Mouse (Mus musculus) Muller cell, postnatal 12 days (primary cell): ENCODE measurements around the gene Zbtb49.

Source experiments
- DNase-seq: peaks from one replicate; pipeline ENCODE4 v3.0.0-alpha.2; 2015; ENCODE audit errors: inconsistent ontology term

Zbtb49 gene

DNA sequence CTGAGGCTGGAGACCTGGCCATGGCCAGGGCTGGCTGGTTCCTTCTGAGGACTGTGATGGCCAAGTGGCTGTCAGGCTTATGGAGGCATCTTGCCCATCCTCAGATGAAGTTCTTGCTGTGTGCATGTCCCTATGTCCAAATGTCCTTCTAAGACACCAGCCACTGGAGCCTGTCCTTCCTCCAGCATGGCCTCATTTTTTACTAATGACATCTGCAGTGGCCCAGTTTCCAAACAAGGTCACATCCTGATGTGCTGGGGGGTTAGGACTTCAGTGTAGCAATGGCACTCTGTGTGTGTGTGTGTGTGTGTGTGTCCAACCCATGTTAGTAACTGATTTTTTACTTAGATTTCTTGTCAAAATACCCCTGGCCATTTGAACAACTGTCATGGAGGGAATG lies 24.3 kb downstream of the Zbtb49 start:
- no peak for DNase-seq

DNA sequence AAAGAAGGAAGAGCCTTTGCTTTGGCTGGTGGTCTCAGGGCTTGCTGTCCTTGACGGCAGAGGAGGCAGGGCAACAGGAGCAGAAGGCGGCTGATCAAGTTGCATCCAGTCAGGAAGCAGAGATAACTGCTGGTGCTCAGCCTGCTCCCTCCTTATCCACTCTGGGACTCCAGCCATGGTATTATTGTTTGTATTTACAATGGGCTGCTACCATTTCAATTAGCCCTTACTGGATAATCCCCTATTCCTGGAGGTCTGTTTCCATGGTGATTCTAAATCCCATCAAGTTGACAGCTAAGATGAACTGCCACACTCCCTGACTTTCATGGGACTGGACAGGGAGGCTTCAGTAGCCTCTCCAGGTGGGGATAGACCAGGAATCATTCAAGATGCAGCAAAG lies 25.3 kb downstream of the Zbtb49 start:
- no peak for DNase-seq

DNA sequence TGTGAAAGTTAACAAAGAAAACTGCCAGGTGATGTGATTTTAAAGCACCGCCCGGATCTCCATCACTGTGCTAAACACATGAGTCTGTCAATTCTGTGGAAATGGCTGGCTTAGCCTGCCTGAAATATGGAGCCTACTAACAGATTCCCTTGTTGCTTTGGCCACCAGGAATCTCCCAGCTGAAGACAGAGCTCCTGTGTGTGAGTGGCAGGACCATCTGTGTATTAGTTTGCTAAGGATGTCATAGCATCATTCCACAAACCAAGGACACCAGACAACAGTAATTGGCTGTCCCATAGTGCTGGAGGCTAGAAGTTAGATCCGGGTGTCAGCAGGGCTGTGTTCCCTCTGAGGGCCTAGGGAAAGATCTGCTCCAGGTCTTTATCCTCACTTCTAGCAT lies 29.4 kb downstream of the Zbtb49 start:
- DNase-seq: no peak

DNA sequence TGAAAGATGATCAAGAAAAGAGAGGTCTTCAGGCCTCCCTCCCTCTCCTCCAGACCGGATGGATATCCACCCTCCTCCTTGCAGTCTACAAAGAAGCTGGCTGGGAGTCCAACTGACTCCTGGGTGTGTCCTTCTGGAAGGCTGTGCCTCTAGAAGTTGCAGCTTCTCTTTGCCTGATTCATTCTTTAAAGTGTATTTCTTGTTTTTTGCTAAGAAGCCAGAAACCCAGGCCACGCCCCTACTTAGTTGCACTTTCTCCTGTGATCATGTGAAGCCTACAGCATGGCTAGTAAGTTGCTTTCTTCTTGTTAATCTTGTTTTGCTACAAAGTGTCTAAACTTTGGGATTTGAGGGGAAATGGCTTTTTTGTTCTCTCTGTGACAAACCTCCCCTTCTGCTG lies 33.3 kb downstream of the Zbtb49 start:
- no peak for DNase-seq

DNA sequence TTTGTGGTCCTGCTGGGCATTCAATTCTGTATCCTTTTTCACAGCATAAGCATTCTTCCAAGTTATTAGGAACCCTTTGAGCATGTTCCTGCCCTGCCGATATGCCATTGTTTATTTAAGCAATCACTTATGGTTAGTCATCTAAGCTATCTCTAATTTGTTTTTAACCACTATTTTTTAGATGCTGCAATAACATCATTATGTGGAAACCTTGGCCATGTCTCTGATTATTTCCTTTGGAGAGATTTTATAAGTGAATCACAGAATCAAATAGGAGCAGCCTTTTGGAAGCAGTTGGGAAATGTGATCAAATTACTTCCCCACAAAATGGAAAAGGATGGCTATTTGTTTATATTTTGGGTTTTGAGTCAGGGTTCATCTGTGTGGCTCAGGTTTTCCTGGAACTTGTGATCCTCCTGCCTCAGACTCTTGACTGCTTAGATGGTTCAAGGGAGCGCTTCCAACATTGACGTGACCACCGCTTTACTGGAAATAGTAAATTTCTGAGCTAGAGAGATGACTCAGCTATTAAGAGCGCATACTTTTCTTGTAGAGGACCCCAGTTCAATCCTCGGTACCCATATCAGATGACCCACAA lies 35.5 kb downstream of the Zbtb49 start:
- DNase-seq: peak; percentile 68

DNA sequence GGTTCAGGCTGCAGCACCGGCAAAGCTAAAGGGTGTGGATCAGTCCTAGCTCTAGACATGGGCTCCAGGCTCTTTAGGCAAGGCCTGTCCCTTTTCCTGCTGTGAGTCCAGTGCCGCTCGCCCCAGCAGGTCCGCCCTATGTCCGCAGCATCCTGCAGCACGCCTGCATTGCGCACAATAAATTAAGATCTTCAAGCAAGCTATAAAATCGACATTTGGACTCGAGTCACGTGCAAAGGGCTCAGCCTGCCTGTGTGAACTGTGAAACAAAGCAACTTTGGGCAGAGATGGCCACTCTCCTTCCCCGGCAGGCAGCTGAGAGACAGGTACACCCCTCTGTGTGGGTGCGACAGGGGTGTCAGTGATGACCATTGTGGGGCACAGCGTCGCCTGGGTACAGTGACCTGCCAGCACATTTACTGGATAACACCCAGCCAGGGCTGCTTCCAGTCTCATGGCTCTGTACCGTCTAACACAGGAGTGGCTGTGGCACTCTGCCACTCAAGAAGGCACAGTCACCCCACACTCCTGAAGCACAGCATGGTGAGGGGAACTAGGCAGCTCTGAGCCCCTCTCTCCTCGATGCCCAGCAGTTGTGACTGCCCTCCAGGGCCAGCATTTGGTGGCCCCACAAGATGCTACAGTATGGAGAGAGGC lies 45.9 kb downstream of the Zbtb49 start:
- DNase-seq: no peak

DNA sequence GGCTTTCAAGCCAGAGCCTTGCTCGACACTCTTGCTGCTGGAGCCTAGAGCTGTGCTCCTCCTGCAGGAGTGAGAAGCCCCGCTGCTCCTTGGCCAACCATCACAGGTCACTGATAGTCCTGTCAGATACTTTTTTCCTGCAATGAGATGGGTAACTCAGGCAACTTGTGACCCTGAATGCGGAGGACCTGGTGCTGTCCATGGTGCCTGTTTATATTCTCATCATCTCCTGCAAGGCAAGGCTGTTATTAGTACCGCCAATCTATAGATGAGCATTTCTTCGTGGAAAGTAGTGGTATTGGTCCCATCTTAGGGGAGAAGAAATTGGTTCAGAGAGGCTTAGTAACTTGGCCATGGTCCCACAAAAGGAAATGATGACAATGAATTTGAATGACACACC lies 46.5 kb downstream of the Zbtb49 start:
- DNase-seq: peak; percentile 11

DNA sequence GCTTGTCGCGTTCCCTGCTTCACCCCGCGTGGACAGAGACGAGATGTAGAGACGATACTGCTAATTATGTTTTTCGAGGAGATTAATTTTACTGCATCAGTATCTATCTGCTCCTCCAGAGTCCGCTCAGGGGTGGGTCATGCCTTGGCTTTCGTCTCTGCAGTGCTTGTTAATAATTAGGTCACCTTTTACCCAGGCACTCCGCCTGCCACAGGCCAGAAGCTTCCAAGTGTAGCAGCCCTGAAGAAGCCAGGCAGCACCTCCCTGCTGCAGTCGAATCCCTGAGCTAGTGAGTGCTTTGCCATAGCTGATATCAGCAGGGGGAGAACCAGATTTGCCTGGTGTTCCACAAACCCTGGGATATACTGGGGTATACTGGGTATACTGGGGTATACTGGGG lies 51.8 kb downstream of the Zbtb49 start:
- no peak for DNase-seq

DNA sequence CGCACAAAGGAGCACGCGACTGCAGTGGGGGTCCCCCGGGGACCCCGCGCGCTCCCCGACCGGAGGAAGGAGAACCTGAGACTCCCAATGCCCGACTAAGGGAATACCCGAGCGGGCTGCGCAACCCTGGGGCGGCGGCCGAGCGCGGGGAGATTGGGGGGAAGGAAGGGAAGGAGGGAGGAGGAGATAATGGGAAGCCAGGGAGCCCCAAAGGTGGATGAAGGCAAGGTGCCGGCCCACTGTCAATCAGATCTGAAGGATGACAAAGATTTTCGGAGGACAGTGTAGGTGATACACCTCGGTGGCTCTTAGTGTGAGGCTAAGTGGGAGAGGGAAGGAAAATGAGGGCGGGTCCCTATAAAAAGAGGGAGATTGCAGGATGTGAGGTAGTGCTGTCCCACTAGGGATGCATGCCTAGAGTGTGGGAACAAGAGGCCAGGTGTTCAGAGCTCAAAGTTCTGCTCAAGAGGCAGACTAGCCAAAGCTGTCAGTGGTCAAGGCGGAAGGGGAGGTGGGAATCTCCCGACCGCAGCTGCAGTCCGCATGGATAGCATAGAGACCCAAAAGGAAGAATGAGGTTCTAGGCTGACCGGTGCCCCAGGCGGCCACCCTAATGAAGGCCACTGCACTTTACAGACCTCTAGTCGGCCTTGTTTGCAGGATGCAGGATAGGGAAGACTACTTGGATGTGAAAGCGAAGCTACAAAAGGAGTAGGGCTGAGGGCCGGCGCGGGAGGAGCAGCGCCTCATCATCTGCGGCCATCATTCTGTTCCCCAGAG lies 60.4 kb downstream of the Zbtb49 start, which contains the start of gene Nsg1:
Gene Nsg1, minus strand, starts transcription at position 274 of the 780 bp plus-strand sequence.
- no peak for DNase-seq

DNA sequence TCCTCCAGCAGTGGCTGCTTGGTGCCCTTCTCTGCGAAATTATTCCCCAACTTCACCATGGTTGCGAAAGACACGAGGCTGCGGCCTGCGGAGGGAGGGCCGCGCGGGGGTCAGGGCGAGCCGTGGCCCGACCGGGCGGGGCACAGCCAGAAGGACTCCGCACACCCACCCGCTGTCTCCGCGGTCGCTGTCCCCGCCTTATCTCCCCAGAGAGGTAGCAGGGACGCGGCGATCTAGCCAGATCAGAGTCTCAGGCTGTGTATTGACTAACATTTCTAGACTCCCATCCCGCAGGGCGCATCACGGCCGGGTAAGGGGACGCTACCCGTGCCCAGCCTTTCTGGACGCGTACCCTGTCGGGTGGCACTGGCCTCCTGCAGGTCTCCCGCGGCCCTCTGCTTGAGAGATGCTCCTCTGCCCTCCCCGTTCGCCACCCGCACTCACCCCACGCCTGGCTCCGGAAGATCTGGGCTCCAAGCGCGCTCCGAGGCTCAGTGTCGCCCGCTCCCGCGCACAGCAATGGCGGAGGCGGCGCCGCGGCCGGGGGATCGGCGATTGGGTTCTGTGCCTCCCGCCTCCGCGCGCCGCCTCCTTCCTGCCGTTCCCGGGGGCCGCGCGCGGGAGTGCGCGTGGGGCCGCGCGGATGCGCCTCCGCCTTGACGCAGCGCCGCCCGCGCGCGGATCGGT lies 61.2 kb downstream of the Zbtb49 start:
- peak; percentile 77 for DNase-seq

DNA sequence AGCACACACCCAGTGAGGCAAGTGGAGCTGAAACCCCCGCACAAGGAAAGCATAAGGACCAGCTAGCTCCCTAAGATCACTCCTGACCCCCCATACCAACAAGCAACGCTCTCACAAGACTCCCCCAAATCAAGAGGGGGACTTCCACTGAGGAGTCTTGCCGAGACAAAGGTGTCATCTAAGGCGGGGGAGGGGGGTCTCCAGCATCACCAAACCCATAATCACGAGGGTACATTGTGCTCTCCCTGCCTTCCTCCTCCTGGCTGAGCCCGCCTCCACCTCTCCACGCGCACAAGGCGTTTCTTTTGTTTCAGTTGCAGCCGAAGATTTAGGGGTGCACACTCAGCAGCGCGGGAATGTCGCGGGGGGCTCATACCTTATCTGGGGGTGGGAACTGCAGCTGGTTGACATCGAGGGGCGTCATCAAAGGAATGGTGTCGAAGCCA lies 61.7 kb downstream of the Zbtb49 start:
- no peak for DNase-seq

DNA sequence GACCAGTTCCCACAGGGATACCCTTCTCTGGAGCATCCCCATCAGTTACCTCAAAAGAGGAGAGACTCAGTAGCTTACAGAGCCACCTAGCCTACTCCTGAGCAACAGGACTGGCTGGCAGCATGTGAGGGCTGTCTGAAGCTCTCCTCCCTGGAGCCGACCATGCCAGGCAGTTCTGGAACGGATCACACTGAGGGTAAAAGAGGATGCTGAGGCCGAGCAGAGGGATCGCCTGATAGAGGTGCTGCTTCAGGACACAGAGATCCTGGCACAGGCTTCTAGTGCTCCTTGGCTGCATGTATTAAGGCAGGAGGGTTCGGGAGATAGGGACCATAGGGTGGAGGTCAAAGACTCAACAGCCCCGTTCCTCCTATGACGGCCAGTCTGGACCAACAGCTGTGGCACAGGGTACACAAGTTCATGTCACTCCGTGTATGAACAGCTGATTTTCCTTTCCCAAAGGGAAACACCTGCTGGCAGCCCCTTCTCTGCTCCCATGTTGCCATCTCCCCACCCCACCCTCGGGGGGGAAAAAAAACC lies 62.7 kb downstream of the Zbtb49 start:
- DNase-seq: no peak

DNA sequence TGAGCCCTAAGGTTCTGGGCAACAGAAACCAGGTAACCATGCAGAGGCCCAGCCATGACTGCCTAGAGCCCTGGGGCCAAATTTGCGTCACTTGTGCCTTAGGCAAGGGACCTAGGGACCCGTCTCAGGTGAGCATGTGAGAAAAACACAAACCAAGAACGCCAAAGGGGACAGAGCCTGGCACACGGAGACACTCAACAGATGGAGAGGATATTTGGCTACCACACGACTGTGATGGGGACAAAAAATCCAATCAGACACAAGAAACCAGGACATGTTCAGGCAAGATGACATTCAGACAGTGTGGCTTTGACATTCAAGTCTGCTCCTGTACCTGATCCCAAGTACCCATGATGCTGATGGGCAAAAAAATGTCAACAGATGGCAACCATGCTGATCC lies 66.6 kb downstream of the Zbtb49 start:
- no peak for DNase-seq

DNA sequence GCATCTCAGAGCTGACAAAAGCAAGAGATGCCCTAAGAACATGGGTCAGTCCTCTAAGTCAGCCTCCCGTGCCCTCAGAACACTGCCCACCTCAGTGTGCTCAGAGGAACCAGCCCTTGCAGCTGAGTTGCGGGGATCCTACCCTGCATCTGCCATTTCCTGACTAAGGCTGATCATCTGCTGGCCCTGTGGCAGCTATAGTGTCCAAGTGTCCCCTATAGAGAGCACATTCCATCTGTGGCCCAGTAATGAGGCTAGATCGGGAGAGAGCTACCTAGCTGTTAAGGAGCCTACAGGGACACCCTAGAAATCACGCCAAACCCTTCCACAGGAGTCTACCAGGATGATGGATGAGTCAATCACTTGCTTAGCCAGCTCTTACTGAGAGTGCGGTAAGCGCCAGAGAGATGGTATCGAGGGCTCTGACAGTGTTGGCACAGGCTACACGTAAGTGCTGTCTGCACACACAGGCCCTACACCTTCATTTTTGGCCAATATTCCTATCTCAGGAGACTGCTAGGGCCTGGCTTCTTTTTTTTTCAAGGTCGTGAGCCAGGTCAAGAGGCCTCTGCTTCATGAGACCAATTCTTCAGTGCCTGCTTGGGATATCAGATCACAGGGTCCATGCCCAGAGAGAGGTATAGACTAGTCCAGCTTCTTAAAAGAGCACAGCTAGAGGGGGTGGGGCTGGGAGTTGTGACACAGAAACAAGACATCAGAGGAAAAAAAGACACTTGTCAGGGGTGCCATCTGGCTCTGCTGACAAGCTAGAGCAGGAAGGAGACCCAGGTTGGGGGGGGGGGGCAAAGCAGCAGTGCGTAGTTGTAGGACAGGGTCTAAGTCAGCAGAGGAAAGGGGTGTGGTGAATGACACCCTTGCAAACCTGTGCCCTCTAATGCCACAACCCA lies 67.8 kb downstream of the Zbtb49 start:
- no peak for DNase-seq

DNA sequence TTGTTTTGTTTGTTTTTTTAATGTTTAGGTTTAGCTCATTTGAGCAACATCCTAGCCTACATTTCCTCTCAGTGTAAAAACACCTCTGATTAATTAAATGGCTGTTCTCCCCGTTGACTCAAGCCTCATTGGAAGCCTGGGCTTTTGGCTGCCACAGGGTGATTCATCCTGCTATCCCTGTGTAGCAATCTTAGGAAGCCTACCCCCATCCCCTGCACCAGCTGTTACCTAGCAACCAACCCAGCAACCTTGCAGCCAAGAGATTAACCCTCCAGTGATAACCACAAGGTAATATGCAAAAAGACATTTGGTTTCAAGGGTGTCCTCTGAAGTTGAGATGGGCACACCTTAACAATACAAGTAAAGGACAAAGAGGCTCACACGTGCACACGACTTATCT lies 69.0 kb downstream of the Zbtb49 start:
- peak; percentile 53 for DNase-seq

DNA sequence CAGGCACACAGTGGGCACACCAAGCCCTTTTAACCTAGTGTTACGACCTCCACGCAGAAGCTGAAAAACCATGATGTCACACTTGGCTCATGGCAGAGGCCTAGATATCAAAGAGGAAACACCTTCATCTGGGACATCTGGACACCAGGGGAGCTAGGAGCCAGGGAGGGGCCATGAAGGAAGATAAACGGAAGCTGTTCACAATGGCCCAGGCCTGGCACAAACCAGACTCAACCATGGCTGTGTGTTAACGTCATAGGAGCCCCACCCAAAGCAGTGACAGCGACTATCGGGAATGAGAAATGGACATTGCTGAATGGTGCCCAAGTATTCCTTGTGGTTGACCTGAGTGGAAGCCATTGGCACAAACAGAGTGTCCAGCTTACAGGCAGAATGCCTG lies 73.7 kb downstream of the Zbtb49 start:
- peak; percentile 34 for DNase-seq

DNA sequence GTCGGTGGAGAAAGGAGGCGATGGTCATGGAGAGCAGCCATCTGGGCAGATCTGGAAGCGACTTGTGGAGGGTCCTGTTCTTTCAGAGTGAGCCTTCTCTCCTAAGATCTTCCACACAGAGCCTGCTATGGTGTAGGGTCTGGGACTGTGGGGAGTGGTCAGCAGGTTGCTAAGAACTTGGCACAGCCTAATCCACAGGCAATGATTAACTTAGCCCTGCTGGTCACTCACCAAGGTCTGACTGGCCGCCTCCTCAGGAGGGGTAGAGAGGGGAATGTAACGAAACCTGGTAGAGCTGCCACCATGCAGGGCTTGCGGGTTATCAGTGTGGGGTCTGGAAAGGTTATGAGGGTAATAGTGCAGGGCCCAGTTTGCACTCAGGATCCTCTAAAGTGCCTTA lies 79.4 kb downstream of the Zbtb49 start:
- DNase-seq: no peak
